Mouse (Mus musculus) thymus, adult 2 months (tissue): ENCODE data around the gene Spib.

Experiments
- CTCF ChIP-seq: fragments of 200-500 bp; IDR thresholded peaks from 2 replicates; pipeline ENCODE4 v1.5.1; 2012; ENCODE audit warnings: mild to moderate bottlenecking, control low read depth, low read length, moderate library complexity, borderline replicate concordance; ENCODE audit not compliant: control insufficient read depth, poor library complexity, insufficient read depth; ENCODE audit errors: extremely low read depth
- POLR2A ChIP-seq: fragments of 200-500 bp; IDR thresholded peaks from 2 replicates; pipeline ENCODE4 v1.6.1; 2012; ENCODE audit warnings: mild to moderate bottlenecking, low read length, control low read depth, moderate library complexity; ENCODE audit not compliant: control insufficient read depth, poor library complexity, insufficient read depth; ENCODE audit errors: extremely low read depth

DNA sequence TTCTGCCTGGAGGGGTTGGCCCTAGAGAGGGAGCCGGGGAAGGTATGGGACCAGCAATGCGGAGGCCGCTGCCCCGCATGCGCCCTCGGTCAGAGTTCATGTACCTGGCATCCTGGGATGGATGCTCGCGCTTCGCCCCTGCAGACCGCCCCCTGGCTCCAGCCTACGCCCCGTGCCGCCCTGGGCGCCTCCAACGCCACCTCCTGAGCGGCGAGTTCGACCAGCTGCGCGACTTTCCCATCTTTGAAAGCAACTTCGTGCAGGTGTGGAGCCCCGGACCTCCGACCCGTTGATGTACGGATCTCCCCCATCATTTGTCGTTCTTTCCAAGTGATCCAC is 35.1 kb downstream of the Spib start:
- TF ChIP-seq CTCF: no peak
- no peak for TF ChIP-seq POLR2A
